Mouse (Mus musculus): ENCODE measurements around the gene Sufu. TPM values are rescaled to one million over a fixed set of nuclear protein-coding genes. Genes with fewer than 3 reads are reported as not detected.
A peak's percentile ranks its signal among the peaks of the same experiment; 100 is the strongest.

The Sufu gene
- polyA plus RNA-seq, 1 experiment from 2014 or later: 19.0 TPM

DNA sequence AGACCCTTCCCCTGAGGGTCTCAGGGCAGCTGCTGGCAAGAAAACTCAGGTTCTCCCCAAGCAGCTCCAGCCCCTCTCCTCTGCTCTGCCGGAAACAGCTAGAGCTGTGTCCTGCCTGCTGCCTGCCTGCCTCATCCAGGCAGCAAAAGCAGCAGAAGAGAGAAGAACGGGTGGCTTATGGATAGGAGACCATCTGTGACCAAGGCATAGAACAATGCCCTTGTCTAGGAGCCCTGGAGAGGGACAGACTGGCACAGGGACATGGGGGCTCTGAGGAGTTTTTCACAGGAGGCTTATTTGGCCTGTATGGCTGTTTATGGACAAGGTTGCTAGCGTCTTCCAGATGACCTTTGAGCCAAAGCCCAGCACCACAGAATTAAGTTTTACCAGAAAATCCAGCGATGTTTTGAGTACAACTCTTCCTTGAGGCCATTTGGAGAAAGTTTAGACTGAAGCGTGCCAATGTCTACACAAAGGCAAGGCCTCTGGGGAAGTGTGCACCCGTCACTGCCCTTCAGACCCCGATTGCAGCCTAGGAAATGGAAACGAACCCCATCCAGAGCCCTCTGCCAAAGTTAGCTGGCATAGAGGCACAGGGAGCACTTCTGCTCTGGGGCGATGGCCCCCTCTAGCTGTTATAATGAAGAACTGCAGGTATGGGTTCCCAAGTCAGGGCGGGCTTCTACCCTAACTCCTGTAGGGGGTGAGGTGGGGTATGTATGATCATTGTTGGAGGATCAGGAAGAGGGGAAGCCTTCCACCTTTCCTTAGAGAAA is 55.5 kb downstream of the Sufu start:
- Histone ChIP-seq H3K4me1 (ENCODE audit: control insufficient read depth, insufficient read depth, low read length) (peaks cover 10% of the 10 kb centered on the region), H3K9me3 (replicated peaks; ENCODE audit: control insufficient read depth, low read length, poor library complexity, severe bottlenecking) (no peaks in the 10 kb centered on the region), H3K9ac (ENCODE audit: low read depth, low read length) (no peak overlapping the region), H3K4me2 (ENCODE audit: low read length) (no peak overlapping the region), H3K27ac (ENCODE audit: low read length) (no peak overlapping the region), H3K27me3 (ENCODE audit: control insufficient read depth, insufficient read depth, low read depth, low read length) (no peaks in the 10 kb centered on the region), H3K36me3 (ENCODE audit: control insufficient read depth, insufficient read depth, low read length) (no peaks in the 10 kb centered on the region), H3K4me3 (ENCODE audit: low read depth, low read length) (no peak overlapping the region)
- no peak for ATAC-seq
- WGBS: 27% methylated on average over 10 of the region's 10 CpGs

DNA sequence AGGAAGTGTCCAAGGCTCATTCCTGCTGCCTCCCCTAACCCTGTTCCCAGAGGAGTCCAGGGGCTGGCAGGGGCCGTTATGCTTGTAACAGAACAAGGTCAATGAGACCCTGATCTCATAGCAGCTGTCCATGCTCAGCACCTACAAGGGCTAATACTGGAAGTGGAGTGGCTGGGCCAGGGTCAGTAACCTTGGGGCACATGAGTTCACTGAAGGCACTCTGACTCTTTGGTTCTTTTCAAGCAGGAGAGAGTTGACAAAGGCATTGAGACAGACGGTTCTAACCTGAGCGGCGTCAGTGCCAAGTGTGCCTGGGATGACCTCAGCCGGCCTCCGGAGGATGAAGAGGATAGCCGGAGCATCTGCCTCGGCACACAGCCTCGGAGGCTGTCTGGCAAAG is 56.2 kb downstream of the Sufu start:
- H3K4me2 ChIP-seq (ENCODE audit: low read length): no peak overlapping the region
- H3K27ac ChIP-seq (ENCODE audit: low read length): no peak overlapping the region
- no peaks in the 10 kb centered on the region for H3K36me3 ChIP-seq (ENCODE audit: control insufficient read depth, insufficient read depth, low read length)
- peaks cover 5% of the 10 kb centered on the region for H3K4me1 ChIP-seq (ENCODE audit: control insufficient read depth, insufficient read depth, low read length)
- no peak for ATAC-seq
- 84% methylated on average over 9 of the region's 9 CpGs for WGBS
- no peak overlapping the region for H3K4me3 ChIP-seq (ENCODE audit: low read depth, low read length)
- no peaks in the 10 kb centered on the region for H3K9me3 ChIP-seq (replicated peaks; ENCODE audit: control insufficient read depth, low read length, poor library complexity, severe bottlenecking)
- no peak overlapping the region for H3K9ac ChIP-seq (ENCODE audit: low read depth, low read length)
- H3K27me3 ChIP-seq (ENCODE audit: control insufficient read depth, insufficient read depth, low read depth, low read length): no peaks in the 10 kb centered on the region

DNA sequence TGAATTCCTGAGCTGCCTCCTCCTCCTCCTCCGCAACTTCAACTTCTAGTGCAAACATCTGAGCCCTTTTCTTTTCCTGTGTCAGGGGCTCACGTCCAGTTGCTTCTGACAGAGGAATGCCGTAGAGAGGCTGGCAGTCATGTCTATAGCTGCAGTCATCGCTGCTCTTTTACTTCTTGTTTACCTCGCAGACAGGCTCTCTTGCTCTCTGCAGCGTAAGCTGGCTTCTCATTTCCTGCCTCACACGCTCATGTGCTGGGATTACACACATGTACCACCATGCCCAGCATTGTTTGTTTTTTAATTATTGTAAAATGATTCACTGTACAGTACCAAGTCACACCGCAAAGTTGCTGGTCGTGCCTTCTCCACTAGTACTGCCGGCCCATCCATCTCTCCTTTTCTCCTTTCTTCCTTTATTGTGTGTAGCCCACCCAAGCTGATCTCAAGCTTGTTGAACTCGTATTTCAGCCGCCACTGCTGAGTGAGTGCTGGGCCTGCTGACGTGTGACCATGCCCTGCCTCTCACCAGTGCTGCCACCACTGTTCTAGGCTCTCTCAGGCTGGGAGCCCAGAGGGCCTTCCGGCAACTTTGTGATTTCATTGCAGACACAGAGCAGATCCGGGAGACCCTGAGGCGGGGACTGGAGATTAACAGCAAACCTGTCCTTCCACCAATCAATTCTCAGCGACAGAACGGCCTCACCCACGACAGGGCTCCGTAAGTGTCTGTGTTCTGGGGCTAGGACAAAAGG is 57.6 kb downstream of the Sufu start:
- Histone ChIP-seq H3K27ac (ENCODE audit: low read length) (peak overlapping the region; percentile 31; the same call in 1 of the 2 replicates), H3K9ac (ENCODE audit: low read depth, low read length) (no peak overlapping the region), H3K4me3 (ENCODE audit: low read depth, low read length) (no peak overlapping the region), H3K36me3 (ENCODE audit: control insufficient read depth, insufficient read depth, low read length) (no peaks in the 10 kb centered on the region), H3K4me2 (ENCODE audit: low read length) (no peak overlapping the region), H3K9me3 (replicated peaks; ENCODE audit: control insufficient read depth, low read length, poor library complexity, severe bottlenecking) (no peaks in the 10 kb centered on the region), H3K27me3 (ENCODE audit: control insufficient read depth, insufficient read depth, low read depth, low read length) (no peaks in the 10 kb centered on the region), H3K4me1 (ENCODE audit: control insufficient read depth, insufficient read depth, low read length) (no peaks in the 10 kb centered on the region)
- ATAC-seq: no peak
- WGBS: 75% methylated on average over 20 of the region's 20 CpGs

DNA sequence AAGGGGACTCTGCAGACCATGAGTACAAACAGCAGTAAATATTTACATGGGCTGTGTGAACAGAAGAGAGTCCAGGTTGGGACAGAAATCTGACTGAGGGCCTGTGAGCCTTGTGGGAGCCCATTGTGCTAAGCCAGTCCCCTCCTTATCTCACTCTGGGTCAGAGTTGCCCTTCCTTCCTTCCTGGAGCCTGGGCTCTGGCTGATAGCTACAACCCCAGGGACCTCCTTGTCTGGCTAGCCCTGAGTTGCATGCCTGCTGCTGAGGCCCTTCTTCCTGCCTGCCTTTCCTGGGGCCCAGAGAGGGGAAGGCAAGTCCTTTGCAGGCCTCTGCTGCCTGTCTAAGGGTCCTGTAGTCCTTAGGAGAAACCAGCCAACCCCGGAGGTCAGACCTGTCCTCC is 58.3 kb downstream of the Sufu start:
- Histone ChIP-seq H3K27me3 (ENCODE audit: control insufficient read depth, insufficient read depth, low read depth, low read length) (no peaks in the 10 kb centered on the region), H3K27ac (ENCODE audit: low read length) (no peak overlapping the region; the same call in 1 of the 2 replicates), H3K4me2 (ENCODE audit: low read length) (no peak overlapping the region), H3K4me1 (ENCODE audit: control insufficient read depth, insufficient read depth, low read length) (no peaks in the 10 kb centered on the region), H3K4me3 (ENCODE audit: low read depth, low read length) (no peak overlapping the region), H3K36me3 (ENCODE audit: control insufficient read depth, insufficient read depth, low read length) (no peaks in the 10 kb centered on the region), H3K9ac (ENCODE audit: low read depth, low read length) (no peak overlapping the region), H3K9me3 (replicated peaks; ENCODE audit: control insufficient read depth, low read length, poor library complexity, severe bottlenecking) (no peaks in the 10 kb centered on the region)
- no peak for ATAC-seq
- WGBS: 50% methylated on average over 1 of the region's 1 CpGs

DNA sequence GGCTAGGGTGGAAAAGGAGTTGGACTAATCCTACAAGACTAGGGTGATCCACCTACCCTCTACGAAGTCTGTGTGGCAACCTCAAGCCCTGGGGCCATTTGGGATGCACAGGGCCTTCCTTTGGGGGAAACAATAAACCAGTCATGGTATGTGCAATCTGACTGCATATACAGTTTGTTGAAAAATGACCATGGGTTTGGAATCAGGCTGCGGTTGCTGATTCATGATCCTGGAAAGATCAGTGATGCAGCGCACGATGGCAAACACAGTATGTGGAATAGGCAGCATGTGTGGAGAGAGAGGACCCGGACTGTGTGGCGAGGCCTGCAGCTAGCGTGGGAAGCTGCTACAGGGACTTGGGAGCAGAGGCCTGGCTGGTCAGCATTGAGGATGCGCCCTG is 58.9 kb downstream of the Sufu start:
- no peak for ATAC-seq
- Histone ChIP-seq H3K4me3 (ENCODE audit: low read depth, low read length) (no peak overlapping the region), H3K27ac (ENCODE audit: low read length) (no peak overlapping the region), H3K27me3 (ENCODE audit: control insufficient read depth, insufficient read depth, low read depth, low read length) (no peaks in the 10 kb centered on the region), H3K36me3 (ENCODE audit: control insufficient read depth, insufficient read depth, low read length) (no peaks in the 10 kb centered on the region), H3K4me1 (ENCODE audit: control insufficient read depth, insufficient read depth, low read length) (no peaks in the 10 kb centered on the region), H3K4me2 (ENCODE audit: low read length) (no peak overlapping the region), H3K9ac (ENCODE audit: low read depth, low read length) (no peak overlapping the region), H3K9me3 (replicated peaks; ENCODE audit: control insufficient read depth, low read length, poor library complexity, severe bottlenecking) (no peaks in the 10 kb centered on the region)
- 94% methylated on average over 8 of the region's 8 CpGs for WGBS

DNA sequence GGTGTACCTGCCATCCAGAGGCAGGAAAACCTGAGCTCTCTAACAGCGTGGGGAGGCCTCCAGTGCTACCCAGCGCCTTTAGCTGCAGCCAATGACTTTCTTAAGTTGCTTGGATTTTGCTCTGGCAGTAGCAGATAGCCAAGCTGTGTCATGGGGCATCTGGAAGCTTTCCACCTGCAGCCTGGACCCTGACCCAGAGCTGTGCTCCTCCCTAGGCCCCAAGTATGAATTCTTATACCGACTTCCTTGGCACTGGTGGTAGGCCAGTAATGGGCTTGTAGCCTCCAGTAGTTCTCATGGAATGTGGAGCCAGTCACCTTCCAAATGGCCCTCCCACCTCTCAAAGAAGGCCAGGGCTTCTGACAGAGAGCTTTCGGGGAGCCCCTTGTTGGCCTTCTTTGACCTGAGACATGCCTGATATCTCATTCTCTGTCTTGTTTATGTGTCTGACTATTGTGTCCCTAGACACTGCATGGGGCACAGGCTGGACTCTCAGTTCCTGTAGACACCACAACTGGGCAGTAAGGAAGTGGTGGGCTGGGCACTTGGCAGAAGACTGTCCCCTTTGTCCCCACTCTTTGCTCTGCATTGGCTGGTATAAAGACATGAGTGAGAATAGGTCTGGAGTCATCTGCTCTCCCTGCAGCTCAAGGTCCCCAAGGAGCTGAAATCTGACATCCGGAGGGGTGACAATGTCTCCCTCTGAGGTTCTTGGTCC is 59.5 kb downstream of the Sufu start:
- no peak overlapping the region for H3K27ac ChIP-seq (ENCODE audit: low read length)

DNA sequence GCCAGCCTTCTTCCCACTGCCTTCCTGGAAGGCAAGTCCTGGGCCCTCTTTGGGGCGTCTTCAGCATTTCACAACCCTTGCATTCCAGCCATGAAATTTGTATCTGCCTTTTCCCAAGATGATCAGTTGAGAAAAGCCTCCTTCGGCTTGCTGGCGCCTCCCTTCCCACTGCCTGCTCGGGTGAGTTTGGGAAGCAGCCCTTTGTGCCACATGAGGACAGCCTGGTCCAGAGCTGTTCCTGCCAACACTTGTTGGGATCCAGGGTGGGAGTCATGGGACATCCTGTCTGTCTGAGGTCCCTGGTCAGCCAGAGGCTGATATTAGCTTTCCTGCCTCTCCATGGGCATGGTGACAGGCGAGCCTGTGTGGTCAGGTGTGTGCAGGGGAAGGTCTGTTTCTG is 61.1 kb downstream of the Sufu start:
- no peaks in the 10 kb centered on the region for H3K9me3 ChIP-seq (replicated peaks; ENCODE audit: control insufficient read depth, low read length, poor library complexity, severe bottlenecking)
- H3K4me2 ChIP-seq (ENCODE audit: low read length): no peak overlapping the region
- no peak overlapping the region for H3K9ac ChIP-seq (ENCODE audit: low read depth, low read length)
- H3K36me3 ChIP-seq (ENCODE audit: control insufficient read depth, insufficient read depth, low read length): peaks cover 2% of the 10 kb centered on the region; the same call in 1 of the 2 replicates
- 91% methylated on average over 5 of the region's 5 CpGs for WGBS
- no peaks in the 10 kb centered on the region for H3K4me1 ChIP-seq (ENCODE audit: control insufficient read depth, insufficient read depth, low read length)
- H3K27ac ChIP-seq (ENCODE audit: low read length): no peak overlapping the region
- H3K4me3 ChIP-seq (ENCODE audit: low read depth, low read length): no peak overlapping the region
- no peaks in the 10 kb centered on the region for H3K27me3 ChIP-seq (ENCODE audit: control insufficient read depth, insufficient read depth, low read depth, low read length)
- no peak for ATAC-seq

More for the DNA sequence above, 59.5 kb downstream of the Sufu start:
- H3K4me3 ChIP-seq (ENCODE audit: low read depth, low read length): no peak overlapping the region
- ATAC-seq: no peak
- H3K4me1 ChIP-seq (ENCODE audit: control insufficient read depth, insufficient read depth, low read length): no peaks in the 10 kb centered on the region
- no peaks in the 10 kb centered on the region for H3K9me3 ChIP-seq (replicated peaks; ENCODE audit: control insufficient read depth, low read length, poor library complexity, severe bottlenecking)
- H3K9ac ChIP-seq (ENCODE audit: low read depth, low read length): no peak overlapping the region
- no peaks in the 10 kb centered on the region for H3K27me3 ChIP-seq (ENCODE audit: control insufficient read depth, insufficient read depth, low read depth, low read length)
- no peaks in the 10 kb centered on the region for H3K36me3 ChIP-seq (ENCODE audit: control insufficient read depth, insufficient read depth, low read length)
- H3K4me2 ChIP-seq (ENCODE audit: low read length): no peak overlapping the region
- 89% methylated on average over 5 of the region's 5 CpGs for WGBS

DNA sequence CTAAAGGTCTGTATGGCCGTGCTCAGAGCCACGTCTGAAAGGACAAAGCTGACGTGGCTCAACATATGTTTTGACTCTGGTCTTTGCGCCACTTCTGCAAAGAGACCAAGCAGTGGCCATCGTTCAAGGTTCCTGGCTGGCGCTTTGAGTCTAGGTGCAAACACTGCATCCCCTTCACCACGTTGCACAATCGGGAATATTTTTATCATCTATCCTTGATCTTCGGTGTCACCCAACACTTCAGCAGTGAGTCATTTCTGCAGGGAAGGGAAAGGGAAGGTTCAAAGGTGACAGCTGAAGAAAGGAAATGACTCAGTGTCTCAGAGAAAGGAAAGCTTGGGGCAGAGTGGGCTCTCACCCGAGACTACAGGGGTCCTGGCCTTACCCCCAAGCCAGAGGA is 62.6 kb downstream of the Sufu start:
- 86% methylated on average over 10 of the region's 10 CpGs for WGBS
- Histone ChIP-seq H3K4me3 (ENCODE audit: low read depth, low read length) (no peak overlapping the region), H3K36me3 (ENCODE audit: control insufficient read depth, insufficient read depth, low read length) (peaks cover 2% of the 10 kb centered on the region; the same call in 1 of the 2 replicates), H3K9ac (ENCODE audit: low read depth, low read length) (no peak overlapping the region), H3K4me2 (ENCODE audit: low read length) (no peak overlapping the region), H3K27ac (ENCODE audit: low read length) (no peak overlapping the region), H3K9me3 (replicated peaks; ENCODE audit: control insufficient read depth, low read length, poor library complexity, severe bottlenecking) (no peaks in the 10 kb centered on the region), H3K4me1 (ENCODE audit: control insufficient read depth, insufficient read depth, low read length) (no peaks in the 10 kb centered on the region), H3K27me3 (ENCODE audit: control insufficient read depth, insufficient read depth, low read depth, low read length) (no peaks in the 10 kb centered on the region)
- no peak for ATAC-seq

DNA sequence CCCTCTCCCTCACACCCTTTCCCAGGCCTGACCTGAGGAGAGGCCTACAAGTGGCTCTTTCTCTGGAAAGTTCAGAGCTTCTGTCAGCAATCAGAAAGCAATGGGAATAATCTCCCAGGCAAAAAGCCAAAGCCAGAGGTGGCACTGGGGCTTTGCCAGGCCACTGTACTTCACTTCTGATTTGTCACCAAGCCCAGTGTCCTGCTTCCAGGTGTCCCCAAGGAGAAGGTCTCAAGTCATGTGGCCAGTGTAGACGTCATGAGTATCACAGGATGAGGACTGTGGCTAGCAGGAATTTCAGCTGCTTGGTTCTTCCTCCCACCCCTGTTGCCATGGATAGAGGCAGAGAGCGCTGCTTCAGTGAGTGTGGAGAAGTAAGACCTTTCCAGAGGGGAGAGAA is 63.2 kb downstream of the Sufu start:
- Histone ChIP-seq H3K4me1 (ENCODE audit: control insufficient read depth, insufficient read depth, low read length) (no peaks in the 10 kb centered on the region), H3K4me2 (ENCODE audit: low read length) (no peak overlapping the region), H3K9me3 (replicated peaks; ENCODE audit: control insufficient read depth, low read length, poor library complexity, severe bottlenecking) (no peaks in the 10 kb centered on the region), H3K4me3 (ENCODE audit: low read depth, low read length) (no peak overlapping the region), H3K9ac (ENCODE audit: low read depth, low read length) (no peak overlapping the region), H3K27ac (ENCODE audit: low read length) (no peak overlapping the region), H3K36me3 (ENCODE audit: control insufficient read depth, insufficient read depth, low read length) (peaks cover 2% of the 10 kb centered on the region; the same call in 1 of the 2 replicates), H3K27me3 (ENCODE audit: control insufficient read depth, insufficient read depth, low read depth, low read length) (no peaks in the 10 kb centered on the region)
- 89% methylated on average over 2 of the region's 2 CpGs for whole genome bisulfite sequencing
- no peak for ATAC-seq

Data from midbrain, embryonic 16.5 days (tissue).